Mouse (Mus musculus): ENCODE measurements at regions not wholly inside any gene's neighbourhood (a gene's known extent, or its start where the extent isn't known, plus 50 kb on each side); places are given as distances from the start of the nearest gene placed in this dataset.

GRCm38 (mm10) chr10:17599246-17599645 is 123.8 kb upstream of the Cited2 start:
- TF ChIP-seq GATA1 (IDR thresholded peaks at IDR 0.05; ENCODE audit: borderline replicate concordance, low read length) (no peak), FLI1 (IDR thresholded peaks at IDR 0.05; ENCODE audit: low read length) (no peak)

All from megakaryocyte, embryonic 14.5 days (primary cell).